Mouse (Mus musculus): ENCODE results near the gene Ppm1n. TPM values are rescaled to one million over a fixed set of nuclear protein-coding genes. Genes with fewer than 3 reads are reported as not detected.
"Not testable (repeated sequence)": the region's sequence is repeated elsewhere in the genome, so short reads cannot be mapped to it uniquely, and the experiment has no call there.

The Ppm1n gene
- polyA plus RNA-seq, 1 experiment from 2014 or later: 0.18 TPM

DNA sequence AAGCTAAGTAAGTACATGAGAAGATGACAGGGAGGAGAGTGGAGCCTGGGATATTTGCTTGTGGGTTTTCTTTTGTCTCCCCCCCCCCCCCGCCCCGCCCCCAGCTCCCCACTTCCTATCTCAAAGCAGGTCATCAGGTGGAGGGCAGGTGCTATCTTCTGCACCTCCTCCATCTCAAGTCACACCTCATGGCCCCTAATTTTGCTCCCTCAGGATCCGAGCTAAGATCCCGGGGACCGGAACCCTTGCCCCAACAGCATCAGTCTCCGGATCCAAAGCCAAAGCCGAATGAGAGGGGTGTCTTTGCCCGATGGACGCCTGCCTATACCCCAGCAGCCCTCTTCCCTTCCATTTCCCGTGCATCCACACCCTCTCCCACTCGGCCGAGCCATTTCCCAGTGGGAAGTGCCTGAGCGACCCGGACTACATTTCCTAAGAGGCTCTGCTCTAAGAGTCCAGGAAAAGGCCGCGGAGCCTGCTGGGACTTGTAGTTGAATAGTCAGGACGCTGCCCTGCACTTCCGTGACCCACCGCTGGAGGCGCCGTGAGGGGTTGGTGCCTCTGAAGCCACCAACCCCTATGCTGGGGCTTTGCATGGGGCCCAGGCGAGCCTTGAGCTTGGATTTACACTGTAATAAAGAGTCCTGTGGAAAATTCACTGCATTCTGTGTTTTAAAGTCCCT, 15.8 kb upstream of the Ppm1n start:
- Histone ChIP-seq H3K27me3 (ENCODE audit: control insufficient read depth, insufficient read depth, low read length) (no peaks in the 10 kb centered on the region), H3K4me1 (ENCODE audit: control insufficient read depth, insufficient read depth, low read length) (peaks cover 10% of the 10 kb centered on the region), H3K4me2 (peak overlapping the region; percentile 43), H3K36me3 (ENCODE audit: control insufficient read depth, insufficient read depth, low read length) (no peaks in the 10 kb centered on the region; the same call in 1 of the 2 replicates), H3K27ac (ENCODE audit: low read depth, low read length) (no peak overlapping the region), H3K4me3 (ENCODE audit: low read depth, low read length) (peak overlapping the region; percentile 17; the same call in 1 of the 2 replicates), H3K9me3 (ENCODE audit: control insufficient read depth, low read length) (no peaks in the 10 kb centered on the region), H3K9ac (ENCODE audit: low read length) (0 out of 2 replicates have a peak overlapping the region, but pooled peaks have one; percentile 16)
- DNase-seq (ENCODE audit: low spot score, missing footprints): peak; percentile 100
- 21% methylated on average over 20 of the region's 22 CpGs for WGBS
- peak; percentile 79 for ATAC-seq (ENCODE audit: low FRiP score)

DNA sequence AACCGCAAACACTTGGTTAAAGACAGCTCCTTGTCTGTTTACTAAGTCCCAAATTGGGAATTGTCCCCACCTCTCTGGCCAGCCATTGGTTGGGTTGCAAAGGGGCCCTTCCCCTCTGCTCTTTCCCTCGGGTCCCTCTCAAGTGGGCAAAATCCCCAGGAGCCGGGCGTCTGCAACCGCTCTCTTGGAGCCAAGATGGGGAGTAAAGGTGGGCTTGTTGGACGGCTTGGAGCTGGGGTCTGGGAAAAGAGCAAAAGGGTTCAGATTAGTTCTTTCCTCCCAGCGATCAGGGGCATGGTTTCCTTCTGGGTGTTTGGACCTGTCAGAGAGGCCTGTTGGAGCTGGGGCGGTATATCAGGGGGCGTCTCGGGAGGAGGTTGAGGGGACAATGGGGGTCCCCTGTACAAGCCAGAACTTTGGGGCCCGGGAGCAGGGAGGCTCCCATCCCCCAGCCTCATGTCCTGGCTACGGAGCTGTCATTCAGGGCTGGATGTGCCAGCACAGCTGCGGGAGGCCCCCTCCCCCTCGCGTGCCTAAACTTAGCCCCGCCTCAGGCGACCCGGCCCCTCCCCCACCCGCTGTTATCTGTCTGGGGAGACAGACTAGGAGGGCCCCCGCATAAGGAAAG, 11.2 kb upstream of the Ppm1n start:
- Histone ChIP-seq H3K27me3 (ENCODE audit: control insufficient read depth, insufficient read depth, low read length) (no peaks in the 10 kb centered on the region), H3K27ac (ENCODE audit: low read depth, low read length) (peak overlapping the region; percentile 37; the same call in 1 of the 2 replicates), H3K36me3 (ENCODE audit: control insufficient read depth, insufficient read depth, low read length) (peaks cover 3% of the 10 kb centered on the region), H3K4me3 (ENCODE audit: low read depth, low read length) (peak overlapping the region; percentile 8), H3K9me3 (ENCODE audit: control insufficient read depth, low read length) (no peaks in the 10 kb centered on the region), H3K4me1 (ENCODE audit: control insufficient read depth, insufficient read depth, low read length) (peaks cover 12% of the 10 kb centered on the region), H3K9ac (ENCODE audit: low read length) (peak overlapping the region; percentile 36), H3K4me2 (peak overlapping the region; percentile 35)
- ATAC-seq (ENCODE audit: low FRiP score): peak; percentile 62
- peak; percentile 91 for DNase-seq (ENCODE audit: low spot score, missing footprints)
- WGBS: 1% methylated on average over 20 of the region's 20 CpGs

DNA sequence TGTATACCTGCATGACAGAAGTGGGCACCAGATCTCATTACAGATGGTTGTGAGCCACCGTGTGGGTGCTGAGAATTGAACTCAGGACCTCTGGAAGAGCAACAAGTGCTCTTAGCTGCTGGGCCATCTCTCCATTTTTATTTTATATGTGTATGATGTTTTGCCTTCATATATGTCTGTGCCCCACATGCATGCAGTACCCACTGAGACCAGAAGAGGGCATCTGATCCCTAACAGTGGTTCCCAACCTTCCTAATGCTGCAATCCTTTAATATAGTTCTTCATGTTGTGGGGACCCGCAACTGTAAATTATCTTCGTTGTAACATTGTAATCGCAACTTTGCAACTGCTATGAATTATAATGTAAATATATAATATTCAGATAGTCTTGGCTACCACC, 4.9 kb upstream of the Ppm1n start:
- WGBS: 25% methylated on average over 4 of the region's 4 CpGs
- H3K4me1 ChIP-seq (ENCODE audit: control insufficient read depth, insufficient read depth, low read length): peaks cover 7% of the 10 kb centered on the region
- H3K27ac ChIP-seq (ENCODE audit: low read depth, low read length): no peak overlapping the region
- H3K36me3 ChIP-seq (ENCODE audit: control insufficient read depth, insufficient read depth, low read length): peaks cover 3% of the 10 kb centered on the region; the same call in 1 of the 2 replicates
- DNase-seq (ENCODE audit: low spot score, missing footprints) (peak; percentile 94), ATAC-seq (ENCODE audit: low FRiP score) (no peak)
- no peaks in the 10 kb centered on the region for H3K9me3 ChIP-seq (ENCODE audit: control insufficient read depth, low read length)
- H3K27me3 ChIP-seq (ENCODE audit: control insufficient read depth, insufficient read depth, low read length): peaks cover 11% of the 10 kb centered on the region
- H3K9ac ChIP-seq (ENCODE audit: low read length): no peak overlapping the region
- H3K4me2 ChIP-seq: no peak overlapping the region
- no peak overlapping the region for H3K4me3 ChIP-seq (ENCODE audit: low read depth, low read length)

DNA sequence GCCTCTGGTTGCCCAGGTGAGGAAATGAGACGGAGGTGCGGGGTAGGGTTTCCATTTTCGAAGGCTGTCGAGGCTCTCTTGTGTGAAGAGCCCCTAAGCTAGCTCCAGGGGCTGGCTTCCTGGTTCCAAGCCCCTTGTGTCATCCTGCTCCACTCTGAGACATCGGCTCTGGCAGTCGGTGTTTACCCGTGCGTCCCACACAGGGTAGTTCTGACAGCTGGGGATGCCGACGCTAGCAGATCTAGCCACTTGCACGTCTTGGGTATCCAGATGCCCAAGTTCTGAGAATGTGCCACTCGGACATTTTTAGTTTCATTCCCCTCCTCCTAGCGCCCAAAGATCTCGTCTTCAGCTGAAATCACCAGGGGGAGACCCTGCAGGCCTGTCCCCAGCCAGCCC, 3.5 kb upstream of the Ppm1n start:
- ATAC-seq (ENCODE audit: low FRiP score) (no peak), DNase-seq (ENCODE audit: low spot score, missing footprints) (peak; percentile 85)
- peaks cover 10% of the 10 kb centered on the region for H3K4me1 ChIP-seq (ENCODE audit: control insufficient read depth, insufficient read depth, low read length)
- H3K36me3 ChIP-seq (ENCODE audit: control insufficient read depth, insufficient read depth, low read length): peaks cover under 1% of the 10 kb centered on the region; the same call in 1 of the 2 replicates
- peaks cover 25% of the 10 kb centered on the region for H3K27me3 ChIP-seq (ENCODE audit: control insufficient read depth, insufficient read depth, low read length)
- WGBS: 34% methylated on average over 14 of the region's 14 CpGs
- H3K27ac ChIP-seq (ENCODE audit: low read depth, low read length): no peak overlapping the region
- H3K4me3 ChIP-seq (ENCODE audit: low read depth, low read length): peak overlapping the region; percentile 76
- H3K9me3 ChIP-seq (ENCODE audit: control insufficient read depth, low read length): no peaks in the 10 kb centered on the region
- H3K9ac ChIP-seq (ENCODE audit: low read length): peak overlapping the region; percentile 96
- H3K4me2 ChIP-seq: peak overlapping the region; percentile 71

DNA sequence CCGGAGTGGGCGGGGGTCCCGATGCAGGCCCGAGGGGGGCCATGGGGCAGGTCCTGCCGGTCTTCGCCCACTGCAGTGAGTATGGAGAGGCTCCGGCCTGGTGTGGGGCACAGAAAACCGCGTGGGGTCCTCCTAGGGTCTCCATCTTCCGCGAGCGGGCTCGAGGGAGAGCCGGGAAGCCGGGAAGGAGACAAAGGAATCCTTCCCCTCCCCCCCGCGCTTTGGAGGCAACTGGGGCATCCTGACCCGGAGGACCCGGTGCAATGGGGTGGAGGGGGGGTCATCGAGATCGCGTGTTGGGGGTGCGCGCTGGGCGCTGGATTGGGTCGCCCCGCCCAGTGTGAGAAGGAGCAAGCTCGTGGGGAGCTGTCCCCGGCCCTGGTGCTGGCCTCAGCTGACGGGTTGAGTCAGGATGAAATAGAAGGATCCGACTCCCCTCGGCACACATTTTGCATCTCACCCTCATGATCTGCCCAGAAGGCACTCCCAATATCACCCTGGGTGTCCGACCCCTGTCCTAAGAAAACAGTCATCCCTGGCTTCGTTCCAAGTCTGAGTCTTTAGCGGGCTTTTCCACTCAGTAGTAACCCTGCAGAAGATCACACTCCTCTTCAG, 3.0 kb upstream of the Ppm1n start:
- peak overlapping the region; percentile 76 for H3K4me3 ChIP-seq (ENCODE audit: low read depth, low read length)
- ATAC-seq (ENCODE audit: low FRiP score) (peak; percentile 83), DNase-seq (ENCODE audit: low spot score, missing footprints) (peak; percentile 96)
- H3K9ac ChIP-seq (ENCODE audit: low read length): peak overlapping the region; percentile 96
- no peaks in the 10 kb centered on the region for H3K9me3 ChIP-seq (ENCODE audit: control insufficient read depth, low read length)
- no peaks in the 10 kb centered on the region; the same call in 1 of the 2 replicates for H3K36me3 ChIP-seq (ENCODE audit: control insufficient read depth, insufficient read depth, low read length)
- under 1% methylated on average over 26 of the region's 35 CpGs for WGBS
- peaks cover 10% of the 10 kb centered on the region for H3K4me1 ChIP-seq (ENCODE audit: control insufficient read depth, insufficient read depth, low read length)
- peak overlapping the region; percentile 68 for H3K27ac ChIP-seq (ENCODE audit: low read depth, low read length)
- peaks cover 30% of the 10 kb centered on the region for H3K27me3 ChIP-seq (ENCODE audit: control insufficient read depth, insufficient read depth, low read length)
- H3K4me2 ChIP-seq: peak overlapping the region; percentile 71

DNA sequence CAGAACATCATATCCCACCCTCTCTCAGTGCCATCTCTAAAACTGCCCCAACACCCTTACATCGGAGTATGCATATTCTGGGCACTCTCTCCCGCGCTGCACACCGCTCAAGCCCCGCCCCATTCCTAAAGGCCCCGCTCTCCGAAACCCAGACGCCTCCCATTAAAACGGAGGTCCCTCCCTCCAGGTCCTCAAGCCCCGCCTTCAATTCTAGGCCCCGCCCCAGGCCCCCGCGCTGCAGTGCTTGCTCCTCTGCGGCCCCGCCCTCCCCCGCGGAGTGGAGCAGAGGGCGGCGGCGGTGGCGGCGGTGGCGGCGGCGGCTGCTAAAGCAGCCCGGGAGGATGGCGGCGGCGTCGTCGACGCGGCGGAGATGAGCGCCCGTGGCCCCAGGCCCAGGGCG, 2.5 kb upstream of the Ppm1n start, which contains the start of gene Rtn2:
Gene Rtn2, plus strand, starts transcription at position 240 of the 400 bp plus-strand sequence.
- Histone ChIP-seq H3K36me3 (ENCODE audit: control insufficient read depth, insufficient read depth, low read length) (no peaks in the 10 kb centered on the region; the same call in 1 of the 2 replicates), H3K4me1 (ENCODE audit: control insufficient read depth, insufficient read depth, low read length) (peaks cover 10% of the 10 kb centered on the region), H3K9ac (ENCODE audit: low read length) (peak within 1 kb of the TSS; percentile 96), H3K27ac (ENCODE audit: low read depth, low read length) (peak within 1 kb of the TSS; percentile 68), H3K27me3 (ENCODE audit: control insufficient read depth, insufficient read depth, low read length) (peaks cover 30% of the 10 kb centered on the region), H3K9me3 (ENCODE audit: control insufficient read depth, low read length) (no peaks in the 10 kb centered on the region), H3K4me2 (peak within 1 kb of the TSS; percentile 71), H3K4me3 (ENCODE audit: low read depth, low read length) (peak within 1 kb of the TSS; percentile 76)
- under 1% methylated on average over 32 of the region's 37 CpGs for WGBS
- DNase-seq (ENCODE audit: low spot score, missing footprints) (peak; percentile 99), ATAC-seq (ENCODE audit: low FRiP score) (peak; percentile 90)

DNA sequence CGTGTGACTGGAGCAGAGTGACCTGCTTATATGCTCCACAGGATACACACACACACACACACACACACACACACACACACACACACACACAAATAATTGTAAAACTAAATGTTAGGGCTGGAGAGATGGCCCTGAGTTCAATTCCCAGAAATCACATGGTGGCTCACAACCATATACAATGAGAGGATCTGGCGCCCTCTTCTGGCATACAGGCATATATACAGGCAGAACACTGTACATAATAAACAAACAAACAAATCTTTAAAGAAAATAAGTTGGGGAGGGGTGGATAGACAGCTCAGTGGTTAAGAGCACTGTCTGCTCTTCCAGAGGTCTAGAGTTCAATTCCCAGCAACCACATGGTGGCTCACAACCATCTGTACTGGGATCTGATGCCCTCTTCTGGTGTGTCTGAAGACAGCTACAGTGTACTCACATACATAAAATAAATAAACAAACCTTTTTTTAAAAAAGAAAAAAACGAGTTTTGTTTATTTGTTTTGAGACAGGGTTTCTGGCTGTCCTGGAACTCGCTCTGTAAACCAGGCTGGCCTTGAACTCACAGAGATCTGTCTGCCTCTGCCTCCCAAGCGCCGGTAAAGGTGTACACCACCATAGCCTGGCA, 1.9 kb upstream of the Ppm1n start:
- WGBS: 37% methylated on average over 6 of the region's 6 CpGs
- H3K27me3 ChIP-seq (ENCODE audit: control insufficient read depth, insufficient read depth, low read length): peaks cover 30% of the 10 kb centered on the region
- not testable (repeated sequence) for H3K9me3 ChIP-seq (ENCODE audit: control insufficient read depth, low read length); H3K27ac ChIP-seq (ENCODE audit: low read depth, low read length); H3K36me3 ChIP-seq (ENCODE audit: control insufficient read depth, insufficient read depth, low read length); ATAC-seq (ENCODE audit: low FRiP score); DNase-seq (ENCODE audit: low spot score, missing footprints); H3K9ac ChIP-seq (ENCODE audit: low read length)
- H3K4me2 ChIP-seq: peak overlapping the region; percentile 71
- H3K4me1 ChIP-seq (ENCODE audit: control insufficient read depth, insufficient read depth, low read length): peaks cover 10% of the 10 kb centered on the region
- H3K4me3 ChIP-seq (ENCODE audit: low read depth, low read length): peak overlapping the region; percentile 76; the same call in 1 of the 2 replicates

DNA sequence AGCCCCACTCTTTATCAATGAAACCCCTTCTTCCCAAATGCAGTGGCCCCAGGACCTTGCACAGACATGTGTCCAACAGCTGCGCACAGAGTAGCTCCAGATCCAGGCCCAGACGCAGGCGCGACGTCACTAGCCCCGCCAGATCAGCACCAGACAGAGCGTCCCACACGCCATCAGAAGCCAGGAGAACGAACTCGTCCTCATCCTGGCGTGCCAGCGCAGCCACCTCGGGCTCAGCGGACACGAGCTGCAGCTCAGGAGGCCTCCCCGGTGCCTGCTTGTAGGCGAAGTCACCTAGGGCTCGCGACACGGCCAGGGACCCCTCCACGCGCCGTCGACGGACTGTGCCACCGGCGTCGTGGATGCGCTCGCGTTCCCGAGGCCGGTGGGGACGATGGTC, 812 bp downstream of the Ppm1n start:
- no peak for ATAC-seq (ENCODE audit: low FRiP score)
- Histone ChIP-seq H3K4me1 (ENCODE audit: control insufficient read depth, insufficient read depth, low read length) (peaks cover 10% of the 10 kb centered on the region), H3K9ac (ENCODE audit: low read length) (no peak overlapping the region), H3K27me3 (ENCODE audit: control insufficient read depth, insufficient read depth, low read length) (peaks cover 30% of the 10 kb centered on the region), H3K4me3 (ENCODE audit: low read depth, low read length) (peak overlapping the region; percentile 20), H3K4me2 (peak overlapping the region; percentile 39), H3K27ac (ENCODE audit: low read depth, low read length) (no peak overlapping the region), H3K36me3 (ENCODE audit: control insufficient read depth, insufficient read depth, low read length) (no peaks in the 10 kb centered on the region), H3K9me3 (ENCODE audit: control insufficient read depth, low read length) (no peaks in the 10 kb centered on the region)
- peak; percentile 89 for DNase-seq (ENCODE audit: low spot score, missing footprints)
- 3% methylated on average over 34 of the region's 34 CpGs for WGBS

Data from midbrain, embryonic 11.5 days (tissue).